Mouse (Mus musculus): Measurements from ENCODE around the gene Mcf2l. TPM values are rescaled to one million over a fixed set of nuclear protein-coding genes. Genes with fewer than 3 reads are reported as not detected.
A peak's percentile ranks its signal among the peaks of the same experiment; 100 is the strongest.

Gene Mcf2l
- polyA plus RNA-seq (2015; fragmentation: Nextera tagmentation; extraction: Ambion mirVana): 18.9 and 22.7 TPM in 2 replicates

- WGBS: 1% methylated on average over 30 of the region's 30 CpGs
- Histone ChIP-seq H3K9ac (peak within 1 kb of the TSS; percentile 48), H3K9me3 (replicated peaks) (no peaks in the 10 kb centered on the region), H3K4me2 (peak within 1 kb of the TSS; percentile 82), H3K4me3 (replicated peaks) (peak within 1 kb of the TSS; percentile 57), H3K36me3 (no peaks in the 10 kb centered on the region), H3K27ac (peak within 1 kb of the TSS; percentile 69), H3K4me1 (peaks cover 53% of the 10 kb centered on the region), H3K27me3 (peaks cover 13% of the 10 kb centered on the region)
- peak; percentile 79 for ATAC-seq (replicated peaks; ENCODE audit: low FRiP score)
Measured at GRCm38 (mm10) chr8:12873357-12874046, at the start of gene Mcf2l. Mcf2l (plus strand) TSS chr8:12873806.

GRCm38 (mm10) chr8:12824562-12824961 is 49.0 kb upstream of the Mcf2l start:
- WGBS: 66% methylated on average over 10 of the region's 10 CpGs
- H3K36me3 ChIP-seq: peaks cover 85% of the 10 kb centered on the region
- no peak overlapping the region for H3K4me3 ChIP-seq (replicated peaks)

GRCm38 (mm10) chr8:12825236-12825635 is 48.4 kb upstream of the Mcf2l start:
- 69% methylated on average over 6 of the region's 6 CpGs for WGBS
- H3K27ac ChIP-seq: no peak overlapping the region
- H3K4me3 ChIP-seq (replicated peaks): no peak overlapping the region
- ATAC-seq (replicated peaks; ENCODE audit: low FRiP score): no peak
- peaks cover 89% of the 10 kb centered on the region for H3K36me3 ChIP-seq
- no peak overlapping the region for H3K9ac ChIP-seq
- H3K4me2 ChIP-seq: no peak overlapping the region
- H3K4me1 ChIP-seq: peaks cover 11% of the 10 kb centered on the region; the same call in 1 of the 2 replicates
- no peaks in the 10 kb centered on the region for H3K27me3 ChIP-seq
- no peaks in the 10 kb centered on the region for H3K9me3 ChIP-seq (replicated peaks)

More at GRCm38 (mm10) chr8:12824562-12824961, 49.0 kb upstream of the Mcf2l start:
- Histone ChIP-seq H3K9me3 (replicated peaks) (no peaks in the 10 kb centered on the region), H3K9ac (no peak overlapping the region), H3K4me1 (peaks cover 11% of the 10 kb centered on the region; the same call in 1 of the 2 replicates), H3K27me3 (no peaks in the 10 kb centered on the region), H3K27ac (no peak overlapping the region), H3K4me2 (no peak overlapping the region)
- no peak for ATAC-seq (replicated peaks; ENCODE audit: low FRiP score)

GRCm38 (mm10) chr8:12825686-12826237 is 47.8 kb upstream of the Mcf2l start:
- Histone ChIP-seq H3K4me1 (peaks cover 11% of the 10 kb centered on the region; the same call in 1 of the 2 replicates), H3K4me3 (replicated peaks) (no peak overlapping the region), H3K9ac (no peak overlapping the region), H3K36me3 (peaks cover 91% of the 10 kb centered on the region), H3K4me2 (no peak overlapping the region), H3K27ac (no peak overlapping the region), H3K9me3 (replicated peaks) (no peaks in the 10 kb centered on the region), H3K27me3 (no peaks in the 10 kb centered on the region)
- 84% methylated on average over 8 of the region's 8 CpGs for WGBS
- no peak for ATAC-seq (replicated peaks; ENCODE audit: low FRiP score)

GRCm38 (mm10) chr8:12827124-12827523 is 46.5 kb upstream of the Mcf2l start:
- no peak overlapping the region for H3K9ac ChIP-seq
- peaks cover 11% of the 10 kb centered on the region; the same call in 1 of the 2 replicates for H3K4me1 ChIP-seq
- 93% methylated on average over 9 of the region's 9 CpGs for WGBS
- H3K27me3 ChIP-seq: no peaks in the 10 kb centered on the region
- no peak overlapping the region for H3K4me2 ChIP-seq
- no peak for ATAC-seq (replicated peaks; ENCODE audit: low FRiP score)
- H3K27ac ChIP-seq: no peak overlapping the region
- H3K4me3 ChIP-seq (replicated peaks): no peak overlapping the region
- peaks cover 89% of the 10 kb centered on the region for H3K36me3 ChIP-seq
- no peaks in the 10 kb centered on the region for H3K9me3 ChIP-seq (replicated peaks)

GRCm38 (mm10) chr8:12828298-12828697 is 45.3 kb upstream of the Mcf2l start:
- H3K9ac ChIP-seq: no peak overlapping the region
- no peak overlapping the region for H3K4me2 ChIP-seq
- H3K36me3 ChIP-seq: peaks cover 89% of the 10 kb centered on the region
- H3K9me3 ChIP-seq (replicated peaks): no peaks in the 10 kb centered on the region
- H3K27me3 ChIP-seq: no peaks in the 10 kb centered on the region
- H3K4me1 ChIP-seq: peaks cover 4% of the 10 kb centered on the region; the same call in 1 of the 2 replicates
- no peak overlapping the region for H3K27ac ChIP-seq
- ATAC-seq (replicated peaks; ENCODE audit: low FRiP score): no peak
- H3K4me3 ChIP-seq (replicated peaks): no peak overlapping the region
- 87% methylated on average over 6 of the region's 6 CpGs for WGBS

- Histone ChIP-seq H3K9me3 (replicated peaks) (no peaks in the 10 kb centered on the region), H3K27ac (no peak overlapping the region), H3K36me3 (peaks cover 91% of the 10 kb centered on the region), H3K27me3 (no peaks in the 10 kb centered on the region), H3K4me2 (no peak overlapping the region), H3K4me1 (no peaks in the 10 kb centered on the region), H3K9ac (no peak overlapping the region), H3K4me3 (replicated peaks) (no peak overlapping the region)
- ATAC-seq (replicated peaks; ENCODE audit: low FRiP score): no peak
- WGBS: 61% methylated on average over 1 of the region's 1 CpGs
Measured at GRCm38 (mm10) chr8:12829381-12829780, 44.2 kb upstream of the Mcf2l start.

- Histone ChIP-seq H3K9me3 (replicated peaks) (no peaks in the 10 kb centered on the region), H3K36me3 (peaks cover 96% of the 10 kb centered on the region), H3K27ac (no peak overlapping the region), H3K4me3 (replicated peaks) (no peak overlapping the region), H3K9ac (no peak overlapping the region), H3K27me3 (no peaks in the 10 kb centered on the region), H3K4me2 (no peak overlapping the region), H3K4me1 (no peaks in the 10 kb centered on the region)
- ATAC-seq (replicated peaks; ENCODE audit: low FRiP score): no peak
- WGBS: 93% methylated on average over 7 of the region's 7 CpGs
Measured at GRCm38 (mm10) chr8:12831659-12832589, 41.7 kb upstream of the Mcf2l start.

- no peaks in the 10 kb centered on the region for H3K27me3 ChIP-seq
- H3K9me3 ChIP-seq (replicated peaks): no peaks in the 10 kb centered on the region
- H3K4me1 ChIP-seq: no peaks in the 10 kb centered on the region
- WGBS: 94% methylated on average over 5 of the region's 5 CpGs
- H3K9ac ChIP-seq: no peak overlapping the region
- no peak for ATAC-seq (replicated peaks; ENCODE audit: low FRiP score)
- H3K36me3 ChIP-seq: peaks cover 96% of the 10 kb centered on the region
- H3K4me2 ChIP-seq: no peak overlapping the region
- H3K4me3 ChIP-seq (replicated peaks): no peak overlapping the region
- H3K27ac ChIP-seq: no peak overlapping the region
Measured at GRCm38 (mm10) chr8:12833616-12834015, 40.0 kb upstream of the Mcf2l start.

- ATAC-seq (replicated peaks; ENCODE audit: low FRiP score): no peak
- no peaks in the 10 kb centered on the region for H3K9me3 ChIP-seq (replicated peaks)
- peaks cover 90% of the 10 kb centered on the region for H3K36me3 ChIP-seq
Measured at GRCm38 (mm10) chr8:12840834-12841233, 32.8 kb upstream of the Mcf2l start.

GRCm38 (mm10) chr8:12842342-12842995 is 31.1 kb upstream of the Mcf2l start:
- Histone ChIP-seq H3K9me3 (replicated peaks) (no peaks in the 10 kb centered on the region), H3K27me3 (no peaks in the 10 kb centered on the region), H3K4me3 (replicated peaks) (no peak overlapping the region), H3K4me2 (no peak overlapping the region), H3K27ac (no peak overlapping the region), H3K36me3 (peaks cover 87% of the 10 kb centered on the region), H3K9ac (no peak overlapping the region), H3K4me1 (no peaks in the 10 kb centered on the region)
- ATAC-seq (replicated peaks; ENCODE audit: low FRiP score): no peak
- 94% methylated on average over 11 of the region's 11 CpGs for WGBS

More at GRCm38 (mm10) chr8:12840834-12841233, 32.8 kb upstream of the Mcf2l start:
- Histone ChIP-seq H3K4me3 (replicated peaks) (no peak overlapping the region), H3K4me1 (no peaks in the 10 kb centered on the region), H3K27ac (no peak overlapping the region), H3K4me2 (no peak overlapping the region), H3K27me3 (no peaks in the 10 kb centered on the region), H3K9ac (no peak overlapping the region)
- 90% methylated on average over 7 of the region's 7 CpGs for WGBS
